Mouse (Mus musculus): ENCODE measurements around the gene Rab27a.

DNA sequence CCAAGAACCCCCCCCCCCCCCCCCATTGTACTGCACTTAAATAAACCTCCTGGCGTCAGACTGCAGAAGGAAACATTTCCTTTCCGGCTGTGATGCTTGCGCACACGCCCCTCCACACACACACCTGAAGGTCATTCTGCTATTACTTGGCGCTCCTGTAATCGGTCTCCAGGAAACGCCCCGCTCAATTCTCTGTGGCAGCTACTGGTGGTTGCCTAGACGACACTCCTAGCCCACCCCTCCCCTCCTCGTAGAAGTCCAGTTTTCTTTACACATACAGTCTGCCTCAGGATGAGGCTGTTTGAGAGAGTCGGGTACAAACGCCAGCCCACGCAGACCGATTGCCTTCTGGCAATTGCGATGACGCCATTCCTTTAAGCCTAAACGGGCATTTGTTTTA is 49.9 kb downstream of the Rab27a start:
- TF ChIP-seq POLR2A (IDR thresholded peaks at IDR 0.05; ENCODE audit: control insufficient read depth in 1 of 2, insufficient read depth in 1 of 2, low read depth in 1 of 2, low read length in 2 of 2, poor library complexity in 1 of 2) (no peak), CTCF (IDR thresholded peaks at IDR 0.05 in 2 of 3, conservative IDR thresholded peaks at IDR 0.05 in 1 of 3; ENCODE audit: control insufficient read depth in 1 of 3, insufficient read depth in 1 of 3, low read depth in 2 of 3, low read length in 3 of 3, poor library complexity in 1 of 3, severe bottlenecking in 1 of 3) (no peak), E2F4 (IDR thresholded peaks at IDR 0.05; ENCODE audit: borderline replicate concordance, low read depth, low read length) (no peak), MAFK (IDR thresholded peaks at IDR 0.05; ENCODE audit: borderline replicate concordance, low read depth, low read length) (no peak), ZKSCAN1 (IDR thresholded peaks at IDR 0.05; ENCODE audit: low read depth, low read length) (no peak), EP300 (IDR thresholded peaks at IDR 0.05; ENCODE audit: low read depth in 1 of 2, low read length in 2 of 2) (no peak)
